Mouse (Mus musculus) lung, postnatal 4 days (tissue): ENCODE data around the gene Perm1.
A peak's percentile ranks its signal among the peaks of the same experiment; 100 is the strongest.

ENCODE experiments used
- DNase-seq, 2 experiments: peaks; one replicate each; pipeline ENCODE4 v3.0.0; 2021

Perm1 gene

DNA sequence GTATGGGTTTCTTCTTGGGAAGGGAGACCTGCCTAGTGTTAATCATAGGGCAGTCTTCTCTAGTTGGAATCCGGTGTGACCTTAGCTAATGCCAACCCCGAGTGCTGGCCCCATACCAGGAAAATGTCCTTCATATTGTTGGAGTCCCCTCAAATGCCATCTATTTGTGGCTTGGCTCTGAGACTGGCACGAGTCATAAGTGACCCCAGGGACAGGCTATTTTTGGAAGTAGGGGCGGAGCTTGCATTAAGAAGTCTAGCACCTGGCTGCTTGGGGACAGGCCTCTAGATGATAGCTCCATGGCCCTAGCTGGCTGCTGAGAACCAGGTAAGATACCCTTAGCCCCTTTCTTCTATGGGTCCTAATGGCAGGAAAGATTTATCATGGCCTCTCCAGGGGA is at the start of gene Perm1:
Gene Perm1 (plus strand): TSS at position 220 of the 400 bp plus-strand sequence.
- DNase-seq = peak; percentile 37 to 41

DNA sequence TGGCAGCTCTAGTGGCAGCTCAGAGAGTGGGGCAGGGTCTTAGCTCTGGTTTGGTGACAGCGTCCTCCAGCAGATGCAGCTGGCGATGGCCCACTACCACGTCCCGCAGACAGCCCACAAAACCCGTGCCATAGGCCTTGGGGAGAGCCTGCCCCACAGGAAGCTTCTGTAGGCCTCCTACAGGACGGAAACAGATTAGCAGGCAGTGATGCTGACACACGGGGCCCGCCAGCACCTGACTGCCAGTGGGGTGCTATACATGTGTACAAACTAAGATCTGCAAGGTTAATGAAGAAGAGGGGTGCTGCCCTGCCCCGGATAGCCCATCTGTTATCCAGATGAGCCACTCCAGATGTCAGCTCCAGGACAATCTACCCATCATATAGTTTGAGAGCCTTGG is 49.2 kb upstream of the Perm1 start:
- DNase-seq = no peak

DNA sequence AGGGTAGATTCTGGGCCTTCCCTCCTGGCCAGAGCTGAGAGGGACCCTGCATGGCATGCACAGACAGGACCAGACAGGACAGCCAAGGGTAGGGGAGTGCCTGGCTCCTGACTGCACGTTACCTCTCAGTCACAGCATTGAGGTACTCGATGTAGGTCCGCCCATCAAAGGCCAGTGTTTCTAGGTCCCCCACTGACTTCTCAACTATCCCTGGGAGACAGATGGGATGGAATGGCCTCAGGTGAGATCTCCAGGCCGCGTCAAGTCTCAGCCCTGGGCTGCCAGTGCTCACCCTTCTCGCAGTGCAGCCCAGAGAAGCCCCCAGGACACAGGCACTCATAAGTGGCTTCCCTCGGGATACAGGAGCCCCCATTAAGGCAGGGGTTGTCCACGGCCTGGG is 47.1 kb upstream of the Perm1 start:
- no peak for DNase-seq

DNA sequence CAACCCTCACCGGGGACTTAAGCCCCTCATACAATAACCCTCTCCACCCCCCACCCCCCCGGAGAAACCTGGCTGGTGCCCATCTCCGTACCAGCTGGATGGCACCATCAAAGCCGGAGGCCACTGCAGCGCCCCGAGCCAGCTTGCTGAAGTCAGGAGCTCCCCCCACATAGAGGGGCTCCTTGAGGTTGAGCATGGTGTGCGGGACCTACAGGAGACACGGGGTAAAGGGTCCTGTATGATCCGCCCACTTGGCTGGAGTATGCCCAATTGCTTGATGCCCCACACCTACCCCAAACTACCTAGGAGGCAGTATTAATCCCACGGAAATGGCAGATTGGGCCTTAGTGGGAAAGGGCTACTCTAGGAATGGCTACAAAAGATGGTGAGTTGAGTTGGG is 46.5 kb upstream of the Perm1 start:
- DNase-seq = no peak

DNA sequence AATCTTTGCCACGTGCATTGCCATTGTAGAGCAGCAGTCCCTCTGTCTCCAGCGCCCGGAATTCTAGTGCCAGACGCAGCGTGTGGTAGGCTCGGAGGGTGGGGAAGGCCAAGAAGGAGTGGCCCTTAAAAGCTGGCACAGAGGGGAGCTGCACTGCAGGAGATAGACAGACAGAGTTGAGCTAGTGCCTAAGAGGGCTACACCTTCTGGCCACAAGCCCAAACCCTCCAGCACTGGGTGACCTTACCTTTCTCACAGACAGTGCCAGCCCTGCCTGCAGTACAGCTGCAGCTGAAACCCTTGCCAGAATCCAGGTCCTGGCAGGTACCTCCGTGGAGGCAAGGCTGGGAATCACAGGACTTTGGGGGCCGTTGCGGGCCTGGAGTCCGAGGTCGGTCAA is 43.8 kb upstream of the Perm1 start:
- no peak for DNase-seq

DNA sequence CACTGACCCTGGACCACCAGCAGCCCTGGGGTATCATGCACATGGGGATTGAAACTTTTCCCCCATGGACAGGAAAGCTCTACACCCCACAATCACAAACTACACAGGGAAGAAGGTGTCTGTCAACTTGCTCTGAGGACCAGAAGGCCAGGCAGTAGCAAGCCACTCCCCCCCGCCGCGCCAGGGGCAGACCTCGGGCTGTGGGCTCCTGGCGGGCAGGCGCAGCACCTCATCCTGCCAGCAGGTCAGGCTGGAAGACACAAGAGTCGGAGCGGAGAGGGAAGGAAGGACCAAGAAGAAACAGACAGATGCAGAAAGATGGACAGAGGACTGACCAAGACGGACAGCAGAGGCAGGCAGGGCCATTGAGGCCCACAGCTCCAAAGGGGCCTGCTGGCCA is 38.0 kb upstream of the Perm1 start:
- DNase-seq = no peak

DNA sequence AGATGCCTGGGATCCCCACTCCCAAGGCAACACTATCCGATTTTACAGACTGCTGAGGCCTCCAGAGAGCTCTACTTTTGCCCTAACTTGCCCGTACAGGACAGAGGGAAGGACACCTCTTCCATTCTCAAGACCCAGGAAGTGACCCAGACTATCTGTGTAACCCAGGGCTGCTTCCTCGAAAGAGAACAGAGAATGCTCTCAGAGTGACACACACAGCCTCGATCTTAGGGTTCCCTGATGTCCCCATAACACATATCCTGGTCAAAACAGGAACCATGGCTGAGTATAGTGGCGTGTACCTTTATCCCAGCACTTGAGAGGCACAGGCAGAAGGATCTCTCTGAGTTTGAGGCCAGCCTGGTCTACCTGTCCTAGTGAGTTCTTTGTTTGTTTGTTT is 31.9 kb upstream of the Perm1 start:
- DNase-seq = no peak

DNA sequence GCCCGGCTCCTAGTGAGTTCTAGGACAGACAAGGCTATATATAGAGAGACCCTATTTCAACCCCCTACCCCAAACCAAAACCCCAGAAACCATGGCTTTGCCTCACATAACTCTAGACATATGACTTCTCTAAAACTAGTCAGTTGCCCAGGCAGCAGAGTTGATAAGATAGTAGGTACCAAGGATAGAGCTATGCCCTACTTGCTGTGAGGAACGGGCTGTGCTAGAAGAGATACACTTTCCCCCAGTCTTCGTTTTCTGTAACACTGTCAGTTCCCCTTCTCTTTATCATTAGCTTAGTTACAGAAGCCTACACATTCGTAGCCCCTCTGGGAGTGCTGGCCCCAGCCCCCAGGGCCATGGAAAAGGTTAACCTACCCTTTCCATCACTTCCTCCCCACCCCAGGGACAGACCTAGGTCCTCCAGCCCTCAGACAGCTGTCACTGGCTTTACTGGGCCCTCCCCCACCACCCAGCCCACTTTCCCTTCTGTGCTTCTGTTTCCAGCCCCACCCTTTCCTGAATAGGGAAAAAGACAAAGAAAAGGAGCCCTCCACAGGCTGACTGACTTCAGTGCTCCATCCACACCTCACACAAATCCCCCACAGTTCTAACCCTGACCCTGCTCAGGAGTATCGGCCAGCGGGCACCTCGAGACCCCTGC is 31.2 kb upstream of the Perm1 start:
- DNase-seq = peak; percentile 36 to 47

DNA sequence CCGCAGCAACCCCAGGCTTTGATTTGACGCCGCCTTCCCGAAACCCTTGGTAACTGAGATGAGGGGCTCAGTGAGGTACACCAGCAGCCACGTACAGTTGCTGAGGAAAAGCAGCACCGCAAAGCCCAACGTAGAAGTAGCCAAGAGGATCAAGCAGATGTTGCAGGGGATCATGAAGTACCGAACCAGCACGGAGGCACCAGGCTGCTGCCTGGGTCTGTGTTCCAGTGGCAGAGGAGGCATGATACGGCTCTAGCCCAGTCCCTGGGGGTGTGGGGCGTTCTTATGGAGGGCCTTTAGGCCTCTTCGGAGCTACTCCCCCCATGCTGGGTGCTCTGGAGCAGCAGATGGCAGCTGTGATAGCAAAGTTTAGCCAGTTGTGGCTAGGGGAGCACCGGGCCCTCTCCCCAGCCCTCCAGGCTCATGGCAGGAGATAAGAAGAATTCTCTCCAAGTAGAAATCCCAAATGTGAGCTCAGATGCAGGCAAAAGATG is 30.2 kb upstream of the Perm1 start:
- no peak for DNase-seq

DNA sequence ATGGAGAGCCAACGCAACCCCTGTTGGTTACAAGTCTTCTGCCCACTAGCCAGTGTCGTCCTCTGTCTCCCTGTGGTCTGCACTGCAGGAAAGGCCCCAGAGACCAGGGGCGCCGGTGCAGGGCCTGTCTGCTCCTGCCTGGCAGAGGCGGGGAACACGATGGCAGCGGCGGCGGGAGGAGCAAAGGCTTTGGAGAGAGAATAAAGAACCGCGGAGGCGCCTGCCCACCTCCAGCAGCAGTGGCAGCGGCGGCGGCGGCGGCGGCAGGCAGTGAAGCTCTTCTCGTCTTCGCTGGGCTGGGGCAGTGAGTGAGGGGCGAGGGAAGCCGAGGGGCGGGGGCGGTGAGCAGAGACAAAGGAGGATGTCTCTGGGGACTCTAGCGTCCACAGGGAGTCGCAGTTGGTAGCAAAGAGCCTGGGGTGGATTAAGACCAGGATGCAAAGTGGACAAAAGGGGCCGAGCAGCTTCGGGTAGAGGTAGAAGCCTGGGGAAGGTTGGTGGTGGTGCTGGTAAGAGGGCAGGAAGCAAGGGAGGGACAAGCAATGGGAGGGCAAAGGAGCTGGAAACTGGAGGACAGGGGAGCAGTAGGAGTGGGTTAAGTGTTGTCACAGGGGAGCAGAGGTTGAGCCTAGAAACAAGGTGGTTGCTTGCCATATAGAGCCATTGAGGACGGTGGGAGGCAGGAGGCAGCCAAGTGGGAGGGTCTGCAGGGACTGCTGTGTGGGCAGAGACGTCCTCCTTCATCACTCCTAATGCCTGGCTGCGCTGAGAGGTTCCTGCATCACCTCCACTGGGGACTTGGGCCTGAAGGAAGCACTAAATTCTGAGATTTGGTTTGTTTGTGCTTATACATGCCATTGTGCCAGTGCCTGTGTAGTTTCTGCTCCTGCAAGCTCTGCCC is 29.5 kb upstream of the Perm1 start:
- peak; percentile 42 to 52 for DNase-seq

DNA sequence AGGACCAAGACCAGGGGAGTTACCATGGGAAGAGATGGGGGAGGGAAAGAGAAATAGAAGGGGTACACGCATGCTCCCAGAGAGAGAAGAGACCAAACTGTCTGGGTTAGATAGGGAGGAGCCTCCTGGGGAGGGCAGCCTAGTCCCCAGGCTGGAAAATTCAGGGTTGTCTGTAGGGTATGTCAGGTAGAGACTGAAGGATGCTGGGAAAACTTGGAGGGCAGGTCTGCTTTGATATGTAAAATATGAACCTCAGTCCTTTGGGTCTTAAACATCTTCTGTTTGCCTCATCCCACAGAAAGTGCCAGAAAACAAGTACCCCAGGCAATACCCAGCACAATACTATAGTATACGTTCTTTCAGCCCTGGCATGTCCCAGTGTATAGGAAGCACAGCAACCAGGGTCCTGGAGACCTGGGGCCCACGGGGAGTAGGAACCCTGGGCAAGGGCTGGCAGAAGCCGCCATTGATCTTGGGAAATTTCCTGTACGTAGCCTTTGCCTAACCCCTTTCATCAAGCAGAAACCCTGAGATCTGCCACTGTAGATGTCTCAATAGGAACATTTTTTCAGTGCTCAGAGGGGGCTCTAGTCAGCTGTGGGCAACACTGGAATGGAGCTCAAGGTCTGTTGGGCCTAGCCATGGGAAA is 27.4 kb upstream of the Perm1 start:
- DNase-seq = no peak

DNA sequence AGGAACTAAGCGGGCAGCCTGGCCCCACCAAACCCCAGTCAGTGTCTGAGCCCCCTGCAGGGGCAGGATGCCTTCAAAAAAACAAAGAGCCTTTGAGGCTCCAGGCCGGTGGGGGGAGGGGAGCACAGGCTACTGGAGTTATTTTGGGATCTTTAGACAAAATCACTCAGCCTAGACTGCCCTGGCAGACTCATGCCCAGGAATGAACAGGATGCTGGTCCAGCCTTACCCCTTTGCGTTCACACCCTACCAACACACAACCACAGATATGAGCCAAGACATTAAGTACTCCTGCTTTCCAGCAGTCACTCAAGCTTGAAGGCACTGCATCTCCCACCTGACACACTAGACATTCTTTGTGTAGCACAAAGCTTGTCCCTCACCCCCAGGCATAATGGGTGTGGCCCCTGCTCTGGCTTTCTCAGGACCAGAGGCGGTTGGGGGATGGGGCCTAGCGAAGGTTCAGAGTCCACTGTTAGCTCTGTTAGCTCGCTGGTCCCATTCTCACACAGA is 26.8 kb upstream of the Perm1 start:
- peak; percentile 46 to 73 for DNase-seq

DNA sequence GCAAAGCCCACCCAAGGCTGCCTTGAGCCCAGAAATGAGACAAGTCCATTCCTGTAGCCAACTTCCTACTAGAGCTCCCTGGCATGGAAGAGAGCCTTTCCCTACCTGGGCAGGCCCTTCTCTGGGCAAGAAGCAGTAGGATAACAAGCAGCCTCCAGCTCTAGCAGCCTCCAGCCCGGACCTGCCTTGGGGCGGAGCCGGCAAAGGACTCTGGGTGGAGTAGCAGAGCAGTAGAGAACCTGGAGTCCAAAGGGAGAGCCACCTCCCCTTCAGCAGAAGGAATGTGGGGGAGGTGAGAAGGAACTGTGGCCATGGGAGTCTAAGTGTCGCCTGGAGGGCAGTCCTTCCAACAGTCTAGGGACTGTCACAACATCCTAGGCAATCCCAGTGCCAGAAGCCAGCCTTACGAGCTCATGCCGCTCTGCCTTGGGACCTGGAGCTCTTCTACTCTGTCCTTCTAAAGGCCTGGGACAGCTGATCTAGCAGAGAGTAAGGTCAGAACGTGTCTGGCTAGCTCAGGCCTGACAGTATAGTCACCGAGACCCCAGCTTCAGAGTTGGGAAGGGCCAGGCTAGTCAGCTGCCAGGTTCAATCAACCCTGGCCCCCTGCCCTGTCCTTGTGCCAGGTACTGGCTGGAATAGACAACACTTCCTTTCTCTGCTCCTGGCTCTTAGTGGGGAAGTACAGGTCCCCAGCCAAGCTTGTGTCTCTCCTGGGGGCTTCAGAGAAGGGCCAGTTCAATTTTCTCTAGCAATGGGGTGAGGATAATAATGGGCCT is 23.1 kb upstream of the Perm1 start:
- peak; percentile 69 to 85 for DNase-seq

DNA sequence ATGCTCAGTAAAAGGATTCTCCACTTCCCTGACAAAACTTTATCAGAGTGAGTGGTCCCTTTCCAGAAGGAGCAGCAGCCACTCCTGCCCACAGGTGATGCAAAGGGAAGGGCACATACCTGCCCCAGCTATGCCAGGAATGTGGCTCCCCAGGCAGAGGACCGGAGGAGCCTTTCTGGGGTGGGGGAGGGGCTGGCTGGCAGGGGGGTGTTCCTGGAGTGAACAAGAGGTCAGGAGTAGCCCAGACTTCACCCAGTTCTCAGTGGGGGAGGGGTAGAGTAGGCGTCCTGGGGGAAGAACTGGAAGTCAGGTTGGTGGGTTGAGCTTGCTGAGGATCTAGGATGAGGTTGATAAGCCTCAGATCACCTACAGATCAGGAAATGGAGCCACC is 22.5 kb upstream of the Perm1 start:
- peak; percentile 46 to 84 for DNase-seq

DNA sequence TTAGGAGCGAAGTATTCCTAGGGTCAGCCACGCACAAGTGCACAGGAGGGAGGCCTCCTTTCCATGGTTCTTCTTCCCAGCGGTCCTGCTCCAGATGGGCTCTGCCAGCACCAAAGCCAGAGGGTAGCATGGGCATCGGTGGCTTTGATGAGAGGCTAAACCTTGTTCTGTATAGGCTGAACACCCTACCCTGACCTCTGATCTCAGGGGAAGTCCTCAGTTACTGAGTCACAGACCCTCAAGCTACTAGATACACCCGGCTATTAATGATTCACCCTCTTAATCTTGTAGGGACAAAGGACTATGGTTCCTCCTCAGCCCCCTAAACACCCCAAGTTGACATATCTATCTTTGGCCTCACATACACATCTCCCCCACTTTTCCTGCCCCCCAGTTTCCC is 21.8 kb upstream of the Perm1 start:
- no peak for DNase-seq

DNA sequence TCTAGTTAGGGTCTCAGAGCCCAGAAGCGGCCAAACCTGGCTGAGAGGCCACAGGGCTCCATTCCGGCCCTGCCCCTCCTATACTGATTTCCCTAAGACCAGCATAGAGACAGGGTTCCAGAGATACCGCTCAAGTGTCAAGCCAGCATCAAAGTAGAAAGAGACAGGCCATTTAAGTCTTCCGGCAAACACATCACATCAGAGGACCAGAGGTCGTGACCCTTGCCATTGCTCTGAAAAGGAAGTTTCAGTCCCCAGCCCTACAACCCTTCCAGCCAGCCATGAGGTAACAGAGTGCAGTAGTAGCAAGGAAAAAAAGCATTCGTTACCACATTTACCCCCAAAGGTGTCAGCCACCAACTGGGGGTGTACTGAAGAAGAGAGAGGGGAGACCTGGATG is 21.3 kb upstream of the Perm1 start:
- DNase-seq = no peak

DNA sequence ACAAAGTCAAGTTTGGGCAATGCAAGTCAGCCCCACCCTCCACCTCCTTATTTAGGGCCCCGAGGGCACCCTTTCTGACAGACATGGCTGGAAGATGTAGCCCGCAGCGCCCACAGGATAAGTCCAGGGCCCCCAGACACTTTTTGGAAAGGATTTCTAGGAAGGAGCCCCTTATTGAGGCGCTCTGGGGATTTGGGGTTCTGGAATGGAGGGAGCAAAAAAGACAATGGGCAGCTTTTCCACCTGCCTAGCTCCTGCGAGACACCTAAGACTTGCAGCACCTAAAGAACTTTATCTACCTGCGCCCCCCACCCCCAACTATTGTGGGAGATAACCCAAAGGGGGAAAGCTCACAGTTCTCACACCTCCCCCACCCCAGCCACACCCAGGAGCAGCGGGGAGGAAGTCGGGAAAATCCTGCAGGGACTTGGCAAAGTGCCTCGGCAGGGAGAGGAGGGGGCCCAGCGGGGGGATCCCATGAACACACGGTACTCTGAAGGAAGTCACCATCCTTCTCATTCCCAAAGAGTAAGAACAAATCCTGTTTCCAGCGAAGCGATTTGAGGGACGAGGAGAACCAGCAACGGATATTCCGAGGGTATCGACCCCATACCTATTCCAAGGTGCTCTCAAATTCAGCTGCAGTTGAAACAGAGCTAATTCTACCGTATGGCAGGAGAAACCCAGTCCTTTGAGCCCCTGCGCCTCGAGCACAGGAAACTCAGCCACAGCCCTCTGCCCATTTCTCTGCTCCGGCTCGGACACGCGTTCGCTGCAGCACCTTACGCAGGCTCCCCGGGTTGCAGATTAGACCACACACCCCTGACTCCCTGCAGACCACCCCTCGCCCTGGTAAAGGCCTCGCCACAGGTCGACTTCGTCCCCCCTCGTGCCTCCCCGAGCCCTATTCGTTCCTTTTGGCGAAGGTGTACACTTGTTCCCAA is 19.5 kb upstream of the Perm1 start:
- peak; percentile 82 to 86 for DNase-seq

DNA sequence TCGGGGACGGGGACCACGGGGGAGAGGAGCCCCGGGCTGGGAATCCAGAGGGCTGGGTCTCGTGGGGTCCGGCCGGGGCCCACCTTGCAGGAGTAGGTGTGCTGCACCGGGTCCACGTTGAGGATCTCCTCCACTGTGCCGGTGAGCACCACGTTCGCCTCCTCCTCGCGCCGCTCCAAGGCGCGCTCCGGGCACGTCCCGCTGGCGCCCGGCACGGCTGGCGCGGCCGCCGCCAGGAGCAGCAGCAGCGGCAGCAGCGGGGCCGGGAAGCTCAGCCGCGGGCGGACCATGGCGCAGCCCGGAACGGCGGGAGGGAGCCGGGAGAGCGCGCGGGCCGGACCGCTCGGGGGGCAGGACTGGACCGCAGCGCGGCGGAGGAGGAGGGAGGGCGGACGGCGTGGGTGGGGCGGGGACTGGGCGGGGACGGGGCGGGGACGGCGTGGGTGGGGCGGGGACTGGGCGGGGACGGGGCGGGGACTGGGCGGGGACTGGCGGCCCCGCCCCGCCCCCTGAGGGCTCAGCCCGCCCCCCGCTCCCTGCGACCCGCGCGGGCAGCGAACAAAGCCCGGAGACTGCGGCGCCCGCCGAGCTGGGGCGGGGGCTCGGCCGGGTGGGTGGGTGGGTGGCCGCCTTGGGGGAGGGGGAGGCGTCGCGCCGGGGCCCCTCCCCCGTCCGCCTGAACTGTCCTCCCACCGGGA is 18.4 kb upstream of the Perm1 start, which contains the start of gene Agrn:
Gene Agrn (minus strand): TSS at position 358 of the 698 bp plus-strand sequence.
- peak; percentile 81 to 87 for DNase-seq

DNA sequence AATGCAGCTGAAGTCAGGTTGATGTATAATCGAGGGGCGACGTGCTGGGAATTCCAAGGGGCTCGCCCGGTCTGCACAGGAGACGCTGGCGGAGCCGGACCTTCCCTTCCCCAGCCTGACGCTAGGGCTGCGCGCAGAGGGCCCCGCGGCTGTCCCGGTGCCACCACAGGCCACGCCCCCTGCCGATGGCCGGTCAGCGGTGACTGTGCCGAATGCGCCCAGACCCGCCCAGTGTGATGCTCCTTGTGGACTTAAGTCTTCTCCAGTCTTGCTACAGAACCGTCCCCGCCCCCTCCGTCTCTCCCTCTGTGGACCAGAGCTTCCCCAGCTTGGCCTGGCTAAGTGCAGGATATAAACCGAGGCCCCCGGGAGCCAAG is 17.9 kb upstream of the Perm1 start:
- DNase-seq = peak; percentile 94 to 97

DNA sequence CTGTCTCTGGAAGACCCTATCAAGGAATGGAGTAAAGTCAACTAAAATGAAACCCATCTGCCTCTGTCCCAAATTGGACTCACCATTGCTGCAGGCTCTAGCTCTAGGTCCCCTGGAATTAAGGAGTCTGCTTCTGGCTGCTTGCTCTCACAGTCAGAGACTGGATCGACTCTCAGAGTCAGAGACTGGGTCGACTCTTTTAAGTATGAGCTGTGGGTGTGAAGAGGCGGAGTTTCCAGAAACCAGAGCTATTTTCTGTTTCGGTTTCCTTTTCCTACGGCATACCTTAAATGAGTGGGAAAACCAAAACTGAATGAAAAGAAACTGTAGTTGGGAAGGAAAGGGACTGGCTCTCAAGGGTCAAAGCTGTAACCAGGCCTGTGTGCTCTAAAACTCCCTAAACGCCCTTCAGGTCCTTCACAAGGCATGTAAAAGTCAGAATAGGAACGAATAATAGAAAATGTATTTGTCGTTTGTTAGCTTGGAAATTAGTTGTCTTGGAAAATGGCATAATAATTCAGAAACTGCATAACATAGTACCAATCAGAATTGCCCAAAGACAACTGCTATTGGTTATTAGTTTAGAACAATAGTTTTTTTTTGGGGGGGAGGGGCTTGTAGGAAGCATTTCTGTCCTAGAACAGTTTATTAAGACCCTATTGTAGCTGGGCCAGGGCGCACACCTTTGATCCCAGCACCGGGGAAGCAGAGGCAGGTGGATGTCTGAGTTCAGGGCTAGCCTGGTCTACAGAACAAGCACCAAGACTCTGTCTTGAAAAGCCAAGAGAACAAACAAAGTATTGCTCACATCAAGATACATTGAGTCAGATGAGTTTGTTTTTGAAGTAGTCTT is 14.8 kb upstream of the Perm1 start, which contains the start of gene Isg15:
Gene Isg15 (minus strand): TSS at position 196 of the 853 bp plus-strand sequence.
- peak in 1 of 2 experiments; percentile 10 for DNase-seq
